Mouse (Mus musculus): ENCODE data around the gene Sptlc2.
"Not testable (repeated sequence)": the region's sequence is repeated elsewhere in the genome, so short reads cannot be mapped to it uniquely, and the experiment has no call there.

The Sptlc2 gene

DNA sequence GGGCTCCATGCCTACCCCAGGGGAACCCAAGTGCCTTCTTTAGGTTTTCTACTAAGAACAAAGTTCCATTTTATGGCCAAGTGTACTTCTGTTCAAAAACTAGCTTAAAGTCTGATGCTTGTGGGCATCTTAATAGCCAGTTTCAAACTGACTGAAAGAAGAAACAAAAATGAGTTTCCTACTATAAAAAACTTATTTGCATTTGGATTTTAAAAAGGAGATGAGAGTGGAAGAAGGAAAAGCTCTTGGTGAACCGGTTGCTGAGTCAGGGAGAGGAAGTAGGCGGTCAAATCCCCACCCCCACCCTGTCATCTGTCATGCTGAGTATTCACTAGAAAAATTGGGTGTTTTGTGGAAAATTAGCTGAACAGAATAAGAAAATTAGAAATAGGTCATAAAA is 57.9 kb downstream of the Sptlc2 start:
- DNase-seq (ENCODE audit: low spot score) = no peak

DNA sequence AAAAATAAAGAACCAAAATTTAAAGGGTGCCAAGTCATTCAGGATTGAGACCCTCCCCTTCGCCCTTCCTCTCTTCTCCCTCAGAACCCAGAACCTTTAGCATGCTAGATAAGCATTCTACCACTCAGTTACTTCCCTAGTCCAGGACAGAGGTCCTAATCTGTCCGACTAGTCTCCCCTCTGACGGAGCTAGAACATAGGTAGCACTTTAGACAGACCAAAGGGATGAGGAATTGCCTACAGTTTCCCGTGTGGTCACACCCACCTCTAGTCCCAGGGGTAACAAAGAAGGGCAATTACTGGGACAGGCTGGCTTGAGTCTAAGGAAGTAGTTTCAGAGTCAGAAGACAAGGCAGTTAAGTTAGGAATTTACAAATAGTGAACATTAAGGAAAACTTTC is 60.1 kb downstream of the Sptlc2 start:
- DNase-seq (ENCODE audit: low spot score) = no peak

DNA sequence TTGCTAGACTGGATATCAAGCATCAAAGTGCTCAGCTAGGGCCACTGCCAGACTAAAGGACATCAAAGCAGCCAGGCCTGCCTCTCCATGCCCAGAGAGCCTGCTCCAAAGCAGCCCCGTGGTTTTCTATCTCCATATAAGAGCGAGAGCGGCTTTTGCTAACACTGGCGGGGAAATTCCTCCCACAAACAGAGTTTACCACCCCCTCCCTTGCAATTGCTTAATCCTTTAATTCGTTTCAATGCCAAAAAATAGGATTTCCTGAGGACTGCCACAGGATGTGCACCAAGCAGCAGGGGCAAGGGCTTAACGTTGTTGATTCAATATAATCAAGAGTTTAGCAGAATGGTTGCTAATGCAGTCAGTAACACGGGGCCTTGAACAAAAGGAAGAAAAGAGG is 60.5 kb downstream of the Sptlc2 start:
- no peak for DNase-seq (ENCODE audit: low spot score)

DNA sequence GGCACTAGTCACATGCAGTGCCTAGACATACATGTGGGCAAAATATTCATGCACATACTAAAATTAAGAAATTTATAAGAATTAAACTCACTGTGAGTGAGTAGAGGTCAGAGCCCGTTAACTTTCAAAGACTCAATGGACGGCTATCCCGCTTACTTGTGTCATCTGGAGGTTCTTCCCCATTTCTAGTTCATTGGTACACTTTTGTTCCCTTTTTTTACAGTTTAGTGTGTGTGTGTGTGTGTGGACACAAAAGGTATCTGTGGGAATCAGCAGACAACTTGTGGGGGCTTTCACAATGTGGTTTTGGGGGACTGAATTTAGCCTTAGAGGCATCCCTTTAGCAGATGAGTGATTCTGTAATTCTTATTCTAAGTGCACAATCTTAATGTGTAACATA is 62.7 kb downstream of the Sptlc2 start:
- no peak for DNase-seq (ENCODE audit: low spot score)

DNA sequence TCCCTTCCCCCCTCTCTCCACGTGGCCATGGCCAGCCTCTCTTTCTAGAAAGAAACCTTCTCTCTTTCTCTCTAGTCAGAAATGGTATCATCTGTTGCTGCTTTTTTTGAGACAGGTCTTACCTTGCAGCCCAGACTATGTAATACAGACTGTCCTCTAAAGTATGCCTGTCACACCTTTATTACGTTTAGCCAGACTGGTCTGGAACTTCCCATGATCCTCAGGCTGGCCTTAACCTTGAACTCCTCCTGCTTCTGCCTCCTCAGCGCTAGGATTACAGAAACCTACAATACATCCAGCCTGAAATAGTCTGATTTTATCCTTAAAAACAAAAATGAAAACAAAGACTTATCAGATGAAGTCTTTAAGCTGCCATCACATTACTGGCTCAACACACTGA is 68.9 kb downstream of the Sptlc2 start:
- DNase-seq (ENCODE audit: low spot score) = no peak

DNA sequence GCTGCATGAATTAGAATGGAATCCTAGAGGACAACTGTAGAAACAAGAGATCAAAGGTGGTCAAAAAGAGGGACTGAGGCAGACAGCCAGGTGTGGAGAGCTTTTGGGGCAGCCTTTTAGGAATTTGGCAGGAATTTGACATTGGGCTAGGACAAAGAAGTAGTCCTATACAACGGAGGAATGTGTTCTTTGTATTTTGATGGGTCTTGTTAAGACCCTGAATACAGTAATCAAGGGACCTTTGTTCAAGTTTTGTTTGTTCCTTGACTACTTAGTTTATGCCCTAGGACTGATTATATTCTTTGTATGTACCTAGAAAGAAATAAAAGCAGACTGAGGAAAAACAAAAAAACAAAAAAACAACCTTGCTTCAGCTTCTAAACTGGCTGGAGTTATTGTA is 70.2 kb downstream of the Sptlc2 start:
- DNase-seq (ENCODE audit: low spot score) = no peak

DNA sequence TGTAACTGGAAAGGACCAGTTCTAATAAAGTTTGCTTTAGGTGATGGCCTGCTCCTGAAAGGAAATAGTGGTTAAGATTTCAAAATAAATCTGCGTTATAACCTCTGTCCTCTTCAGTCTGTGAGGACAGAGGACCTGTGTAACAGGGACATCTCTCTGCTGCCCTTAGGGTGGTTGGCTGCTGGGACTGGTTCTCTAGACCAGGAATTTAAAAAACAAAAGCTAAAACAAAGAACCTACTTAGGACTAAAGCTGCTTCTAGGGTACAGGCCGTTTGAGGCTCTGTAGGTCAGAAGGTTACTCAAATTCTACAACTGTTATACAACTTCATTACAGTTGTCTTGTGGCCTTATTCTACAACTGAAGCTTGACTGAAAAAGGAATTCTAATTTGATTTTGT is 75.1 kb downstream of the Sptlc2 start:
- DNase-seq (ENCODE audit: low spot score) = no peak

DNA sequence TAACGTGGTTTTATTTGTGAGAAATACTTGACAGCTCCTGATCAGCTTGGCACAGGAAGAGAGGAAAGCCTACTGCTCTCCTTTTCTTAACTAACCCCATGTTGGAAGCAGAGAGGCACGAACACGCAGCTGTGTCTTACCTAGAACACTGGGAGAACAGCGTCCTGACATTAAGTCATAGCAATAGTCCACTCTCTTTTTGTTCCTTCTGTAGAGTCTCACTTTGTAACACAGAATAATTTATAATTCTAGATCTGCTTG is 81.6 kb downstream of the Sptlc2 start:
- DNase-seq (ENCODE audit: low spot score) = not testable (repeated sequence)

DNA sequence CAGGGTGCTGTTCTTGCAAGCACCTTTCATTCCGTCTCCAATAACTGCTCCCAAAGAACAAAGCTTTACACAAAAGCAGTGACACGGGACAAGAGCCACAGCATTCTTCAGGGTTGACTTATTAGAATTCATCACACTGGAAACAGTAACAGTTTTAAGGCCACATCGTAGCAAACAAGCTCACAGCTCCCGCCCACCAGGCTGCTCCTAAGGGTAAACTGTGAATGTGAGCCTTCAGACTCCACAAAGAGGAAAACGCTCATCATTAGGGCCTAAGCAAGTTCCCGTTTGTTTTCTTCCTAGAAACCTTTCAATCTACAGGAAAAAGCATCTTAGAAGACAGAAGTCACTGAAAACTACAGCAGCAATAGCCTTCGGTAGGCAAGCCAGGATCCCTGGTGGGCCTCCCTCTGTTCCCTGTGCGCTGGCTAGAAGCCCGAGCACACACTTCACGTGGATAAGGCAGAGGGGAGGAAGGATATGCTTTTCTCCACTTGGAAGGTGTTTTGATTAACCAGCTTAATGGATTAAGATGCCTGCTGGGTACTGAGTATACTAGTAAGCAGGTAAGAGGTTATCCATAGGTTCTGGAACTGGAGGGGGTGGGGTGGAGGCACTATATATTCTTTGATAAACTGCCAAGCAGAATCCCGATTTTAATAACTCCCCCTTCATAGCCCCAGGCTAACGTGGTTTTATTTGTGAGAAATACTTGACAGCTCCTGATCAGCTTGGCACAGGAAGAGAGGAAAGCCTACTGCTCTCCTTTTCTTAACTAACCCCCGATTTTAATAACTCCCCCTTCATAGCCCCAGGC is 82.2 kb downstream of the Sptlc2 start:
- DNase-seq (ENCODE audit: low spot score) = no peak

DNA sequence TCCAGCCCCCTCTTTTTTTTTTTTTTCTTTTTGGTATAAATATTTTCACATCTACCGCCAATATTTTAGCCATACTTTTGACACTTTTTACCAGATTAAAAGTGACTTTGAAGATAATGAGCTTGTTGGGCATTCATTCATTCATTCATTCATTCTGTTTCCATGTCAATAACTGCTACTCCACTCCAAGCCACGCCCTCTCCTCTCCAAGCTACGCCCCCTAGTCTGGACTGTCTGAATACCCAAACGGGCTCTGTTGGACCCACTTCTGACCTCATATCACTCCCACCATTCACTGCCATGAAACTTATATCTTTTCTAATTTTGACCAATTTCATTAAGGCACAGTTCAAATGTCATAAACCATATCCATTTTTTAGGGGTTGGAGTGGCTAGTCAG is 87.0 kb downstream of the Sptlc2 start:
- DNase-seq (ENCODE audit: low spot score) = no peak

DNA sequence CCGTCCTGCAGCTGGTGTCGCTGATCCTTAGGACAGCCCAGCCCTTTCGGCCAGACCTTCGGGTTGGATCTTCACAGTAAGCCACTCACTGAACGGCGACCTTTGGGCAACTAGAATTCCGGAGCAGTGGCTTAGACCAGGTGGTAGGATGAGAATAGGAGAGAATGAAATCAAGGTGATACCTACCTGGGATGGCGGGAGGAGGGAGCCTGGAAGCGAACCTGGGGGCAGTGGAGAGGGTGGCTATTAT is 87.8 kb downstream of the Sptlc2 start:
- no peak for DNase-seq (ENCODE audit: low spot score)

DNA sequence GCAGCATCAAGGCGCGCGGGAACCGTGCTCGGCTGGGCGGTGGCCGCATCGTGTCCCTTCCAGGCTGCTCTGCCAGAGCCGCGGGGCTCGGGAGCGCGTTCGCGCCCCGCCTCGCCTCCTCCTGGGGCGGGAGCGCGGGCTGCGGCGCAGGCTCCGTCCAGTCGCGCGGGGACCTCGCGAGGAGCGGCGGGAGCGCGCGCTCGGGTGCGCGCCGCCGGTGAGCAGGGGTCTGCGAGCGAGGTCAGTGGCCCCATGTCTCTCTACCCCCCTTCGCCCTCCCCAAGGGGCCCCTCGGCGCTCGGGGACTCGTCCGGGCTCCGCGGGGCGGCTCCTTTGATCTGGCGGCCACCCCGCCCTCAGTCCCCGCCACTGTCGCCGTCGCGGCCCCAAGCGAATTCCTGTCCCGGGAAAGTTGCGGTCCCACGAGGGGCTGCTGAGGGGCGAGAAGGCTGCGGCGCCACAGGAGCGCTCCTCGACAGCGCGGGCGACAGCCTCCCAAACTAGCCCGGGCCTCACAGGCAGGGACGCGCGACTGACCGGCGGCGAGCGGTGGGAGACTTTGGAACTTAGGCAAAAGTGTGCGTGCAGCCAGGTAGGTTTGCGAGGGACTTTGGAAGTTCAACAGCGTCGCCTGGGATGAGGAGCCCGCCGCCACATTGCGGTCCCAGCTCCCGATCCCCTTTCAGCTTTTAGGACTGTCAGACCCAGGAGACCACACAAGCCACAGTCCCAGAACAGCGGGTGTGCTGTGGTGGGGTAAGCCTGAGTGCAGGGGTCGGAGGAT is 88.3 kb downstream of the Sptlc2 start, which contains the start of gene Ism2:
Gene Ism2 (minus strand): TSS at position 49 of the 784 bp plus-strand sequence.
- no peak for DNase-seq (ENCODE audit: low spot score)

DNA sequence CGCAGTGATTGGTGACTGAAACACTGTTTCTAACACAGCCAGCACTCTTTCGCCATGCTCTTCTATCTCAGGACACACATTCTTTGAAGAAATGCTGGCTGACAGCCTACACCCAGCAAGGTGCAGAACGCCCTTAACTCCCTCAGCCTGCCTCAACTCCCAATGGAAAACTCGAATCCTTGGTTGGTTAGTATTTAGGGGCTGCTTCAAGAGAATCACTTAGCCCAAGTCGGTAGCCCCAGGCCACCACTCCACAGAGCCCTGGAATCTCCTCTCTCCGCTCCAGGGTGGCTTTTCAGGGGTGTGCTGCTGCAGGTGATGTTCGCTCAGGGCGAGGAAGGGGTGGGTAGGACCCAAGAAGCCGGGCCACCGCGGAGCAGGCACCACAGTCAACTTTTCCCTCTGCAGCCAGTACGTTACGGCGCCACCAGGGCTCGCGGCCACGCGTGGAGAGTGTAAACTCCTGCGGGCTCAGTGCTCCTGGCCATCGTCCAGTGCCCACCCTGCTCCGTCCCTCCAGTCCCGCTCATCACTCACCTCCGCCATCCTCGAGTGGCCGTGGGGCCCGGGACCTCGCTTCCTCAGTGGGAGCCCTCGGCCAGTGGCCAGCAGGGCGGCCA is 89.0 kb downstream of the Sptlc2 start:
- no peak for DNase-seq (ENCODE audit: low spot score)

DNA sequence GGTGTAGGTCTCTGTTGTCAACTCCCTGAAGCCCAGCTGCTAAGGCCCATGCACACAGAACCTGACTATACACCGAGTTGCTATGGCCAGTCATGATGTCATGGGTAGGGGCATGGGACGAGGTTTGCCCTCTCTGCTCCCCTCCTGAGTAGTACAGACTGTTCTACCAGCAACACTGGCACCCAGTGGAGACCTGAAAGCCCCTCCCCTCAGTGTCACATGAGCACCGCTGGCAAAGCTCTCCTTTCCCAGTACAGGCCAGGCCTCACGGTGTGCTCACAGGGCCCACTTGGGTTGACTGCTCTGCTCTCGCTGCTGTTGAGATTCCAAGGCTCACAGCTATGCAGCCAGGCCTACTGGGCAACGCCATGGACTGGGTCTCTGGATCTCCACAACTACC is 94.2 kb downstream of the Sptlc2 start:
- no peak for DNase-seq (ENCODE audit: low spot score)

DNA sequence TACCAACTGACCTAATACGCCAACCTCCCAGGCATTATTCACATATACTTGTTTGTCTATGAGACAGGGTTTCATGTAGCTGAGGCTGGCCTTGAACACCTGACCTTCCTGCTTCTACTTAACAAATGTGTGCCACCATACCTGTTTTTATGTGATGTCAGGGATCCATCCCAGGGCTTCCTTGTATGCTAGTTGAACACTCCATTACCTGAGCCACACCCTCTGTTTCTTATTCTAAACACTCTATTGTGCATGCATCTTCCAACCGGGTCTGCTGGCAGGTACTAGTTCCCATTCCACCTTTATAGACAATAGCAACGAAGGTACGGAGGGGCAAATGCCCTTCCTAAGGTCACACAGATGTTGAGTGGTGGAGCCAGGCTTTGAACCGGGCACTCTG is 99.1 kb downstream of the Sptlc2 start:
- no peak for DNase-seq (ENCODE audit: low spot score)

DNA sequence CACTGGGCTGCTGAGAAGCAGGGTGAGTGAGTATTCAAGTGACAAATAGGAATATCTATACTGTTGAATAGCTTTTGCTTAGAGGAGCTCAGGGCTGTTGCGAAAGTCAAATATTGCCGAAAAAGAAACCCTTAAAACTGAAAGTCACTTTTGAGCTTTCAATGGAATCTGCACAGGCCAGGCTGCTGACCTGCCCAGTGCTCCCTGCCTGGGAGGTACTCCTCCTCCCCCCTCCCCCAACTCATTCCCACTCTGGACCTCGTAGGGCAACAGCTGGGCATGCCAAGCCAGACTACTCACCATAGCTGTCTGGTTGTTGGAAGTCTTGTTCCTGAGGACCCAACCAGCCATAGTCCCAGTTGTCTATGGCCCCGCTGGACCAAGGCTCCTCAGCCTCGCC is 103.4 kb downstream of the Sptlc2 start:
- no peak for DNase-seq (ENCODE audit: low spot score)

DNA sequence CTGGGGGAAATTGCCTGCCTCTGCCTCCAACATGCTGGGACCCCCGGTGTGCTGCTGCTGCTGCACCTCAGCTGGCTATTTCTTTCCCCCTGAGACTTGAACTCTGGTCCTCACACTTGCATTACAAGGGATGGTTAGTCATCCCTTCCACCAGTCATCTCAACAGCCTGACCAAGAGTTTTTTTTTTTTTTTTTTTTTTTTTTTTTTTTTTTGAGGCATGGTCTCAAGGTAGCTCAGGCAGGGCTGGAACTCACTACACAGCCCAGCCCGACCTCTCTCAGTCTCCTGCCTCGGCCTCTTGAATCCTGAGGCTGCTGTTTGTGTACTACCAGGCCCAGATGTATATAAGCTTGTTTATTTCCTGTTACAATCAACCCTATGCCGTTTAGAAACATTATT is 103.9 kb downstream of the Sptlc2 start:
- no peak for DNase-seq (ENCODE audit: low spot score)

DNA sequence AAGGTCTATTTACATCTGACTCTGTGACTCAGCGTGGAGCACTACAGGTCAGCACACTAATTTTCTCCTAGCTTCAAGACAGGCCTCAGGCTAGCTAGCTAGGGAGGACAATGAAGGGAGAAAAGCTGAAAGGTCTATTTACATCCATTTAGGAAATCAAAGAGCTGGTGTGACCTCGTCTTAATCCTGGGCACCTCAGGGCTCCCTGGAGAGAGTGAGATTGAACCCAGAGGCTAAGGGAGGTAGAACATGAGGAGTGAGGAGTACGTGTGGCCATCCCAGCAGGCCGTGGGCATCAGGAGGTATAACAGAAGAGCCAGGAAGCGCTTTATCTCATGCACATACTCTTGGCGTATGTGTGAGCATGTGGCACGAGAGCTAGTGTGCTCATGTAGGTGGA is 104.4 kb downstream of the Sptlc2 start:
- no peak for DNase-seq (ENCODE audit: low spot score)

DNA sequence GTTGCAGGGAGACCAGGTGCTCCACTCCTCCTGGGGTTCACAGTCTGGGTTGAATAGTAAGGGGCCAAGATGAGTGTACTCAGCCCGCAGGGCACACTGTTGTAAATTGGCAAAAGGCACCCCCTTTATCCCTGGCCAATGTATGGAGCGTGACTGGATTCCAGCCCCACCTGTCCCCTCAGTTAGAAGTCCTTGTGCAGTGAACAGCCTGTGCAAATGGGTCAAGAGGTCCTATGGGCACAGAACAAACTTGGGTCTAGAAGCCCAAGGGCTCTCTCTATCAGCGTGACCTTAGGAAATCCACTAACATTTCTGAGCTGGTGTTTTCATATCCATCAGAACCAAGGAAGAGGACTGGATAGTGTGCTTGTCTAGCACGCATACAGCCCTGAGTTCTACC is 105.4 kb downstream of the Sptlc2 start:
- DNase-seq (ENCODE audit: low spot score) = no peak

DNA sequence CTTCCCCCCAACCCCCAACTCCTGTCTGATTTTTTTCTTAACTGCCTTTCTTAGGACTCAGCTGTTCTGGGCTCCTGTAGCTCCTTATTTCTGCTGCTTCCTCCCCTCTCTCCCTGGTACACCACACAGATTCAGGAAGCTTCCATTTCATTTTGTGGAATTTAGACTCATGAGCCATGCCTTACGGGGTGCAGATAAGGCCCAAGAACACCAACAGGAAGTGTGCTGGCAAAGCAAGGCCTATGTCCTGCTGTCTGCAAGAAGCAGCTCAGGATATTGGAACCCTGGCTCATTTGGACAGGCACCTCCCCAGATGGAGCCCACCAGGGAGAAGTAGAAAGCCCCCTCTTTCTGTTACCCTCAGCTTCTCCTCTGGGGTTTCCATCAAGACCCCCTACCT is 106.4 kb downstream of the Sptlc2 start:
- DNase-seq (ENCODE audit: low spot score) = no peak

DNA sequence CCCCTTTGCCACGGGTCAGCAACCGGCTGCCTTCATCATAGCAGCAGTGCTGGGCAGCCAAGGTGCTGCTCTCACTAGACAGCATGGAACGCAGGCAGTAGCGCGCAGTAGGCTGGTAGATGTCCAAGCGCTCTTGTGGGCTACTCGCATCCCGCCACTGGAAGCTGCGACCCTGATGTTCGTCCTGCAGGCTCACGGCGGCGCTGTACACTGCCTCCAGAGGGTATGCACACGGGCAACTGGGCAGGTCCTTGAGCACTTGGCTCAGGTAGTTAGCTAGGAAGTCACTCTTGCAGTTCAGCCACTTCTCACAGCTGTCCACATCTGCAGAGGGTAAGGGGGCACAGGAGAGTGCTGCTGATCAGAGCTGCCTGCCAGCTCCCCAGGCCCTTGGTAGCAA is 108.3 kb downstream of the Sptlc2 start:
- no peak for DNase-seq (ENCODE audit: low spot score)

DNA sequence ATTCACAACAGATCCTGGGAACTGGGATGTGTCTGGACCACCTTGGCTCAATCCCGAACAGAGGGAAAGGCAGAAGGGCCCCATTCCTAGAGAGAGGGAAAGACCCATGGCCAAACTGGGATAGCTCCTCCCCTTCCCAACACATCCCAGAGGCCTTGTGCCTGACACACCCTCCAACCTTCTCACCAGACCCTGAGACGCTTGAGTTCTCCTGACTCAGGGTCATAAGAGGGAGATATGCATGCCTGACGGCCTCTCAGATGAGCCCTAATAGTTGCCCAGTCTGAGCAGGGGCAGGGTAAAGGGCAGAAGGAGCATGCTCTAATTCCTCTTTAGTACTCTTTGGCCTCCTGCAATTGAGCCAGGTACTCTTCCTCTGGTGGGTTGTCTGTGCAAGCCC is 108.8 kb downstream of the Sptlc2 start:
- DNase-seq (ENCODE audit: low spot score) = no peak

DNA sequence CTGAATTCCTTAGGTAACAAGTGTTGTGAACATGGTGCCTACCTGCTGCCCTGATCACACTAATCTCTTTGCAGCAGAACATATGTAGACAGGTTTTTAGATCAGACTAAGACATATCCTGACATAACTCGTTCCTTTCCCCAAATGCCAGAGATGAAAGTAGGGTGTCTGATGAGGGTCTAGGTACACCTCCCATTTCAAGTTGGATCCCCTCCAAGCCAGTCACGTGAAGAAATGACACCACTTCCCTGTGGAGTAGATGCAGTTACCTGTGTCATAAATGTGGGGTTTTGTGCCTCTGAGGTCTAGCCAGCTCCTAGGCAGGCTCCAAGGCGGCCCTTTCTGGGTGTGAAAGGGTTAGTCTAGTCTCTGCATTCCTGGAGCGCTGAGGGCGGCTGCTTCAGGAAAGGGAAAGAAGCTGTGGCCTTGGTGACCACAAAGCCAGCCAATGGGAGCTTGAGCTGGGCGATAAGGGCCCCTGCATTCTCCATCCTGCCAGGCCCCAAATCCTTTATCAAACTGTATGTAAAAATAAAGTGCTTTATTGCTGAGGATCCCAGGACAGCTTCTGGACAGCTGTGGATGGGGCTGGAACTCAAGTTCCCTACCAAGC is 109.9 kb downstream of the Sptlc2 start:
- no peak for DNase-seq (ENCODE audit: low spot score)
